ENCODE assay signal across 24 mouse cellular contexts in genomic region chr9:107964681-107965080, GRCm38 (mm10). TPM values are rescaled to one million over a fixed set of nuclear protein-coding genes. Genes with fewer than 3 reads are reported as not detected.
DNase-seq lines count a peak whose midpoint lies in the region; ATAC-seq and TF ChIP-seq lines count a peak whose summit lies in the region.
"Had no signal": no experiment of that assay in that cellular context is flagged by ENCODE, and none has a peak within 500 bp of the region (broad histone marks: within the 10 kb centered on the region; RNA-seq: fewer than 3 reads in every experiment).

No protein-coding gene starts in this region.

- peaks cover 46% of the 10 kb centered on the region for H3K36me3 ChIP-seq in heart, embryonic 12.5 days
- peaks cover 76% of the 10 kb centered on the region for H3K36me3 ChIP-seq in limb, embryonic 12.5 days
- peaks cover 96% of the 10 kb centered on the region for H3K36me3 ChIP-seq in limb, embryonic 10.5 days
- peaks cover 0 to 10% of the 10 kb centered on the region in 2 experiments; a peak in 2 of 4 replicates for H3K36me3 ChIP-seq in MEL (ENCODE audit: control insufficient read depth in 1 of 2, insufficient read depth in 2 of 2, low read length in 2 of 2)

- no peak for TF ChIP-seq POLR2A in MEL (IDR thresholded peaks at IDR 0.05; ENCODE audit: control insufficient read depth in 1 of 2, insufficient read depth in 1 of 2, low read depth in 1 of 2, low read length in 2 of 2, poor library complexity in 1 of 2)

- H3K9ac ChIP-seq in heart, embryonic 12.5 days: no peak overlapping the region
- no peak overlapping the region for H3K9ac ChIP-seq in limb, embryonic 12.5 days (replicated peaks)
- H3K9ac ChIP-seq in MEL (ENCODE audit: control insufficient read depth, low read depth, low read length, poor library complexity, severe bottlenecking): no peak overlapping the region
- H3K9ac ChIP-seq: embryonic facial prominence, embryonic 15.5 days; hindbrain, embryonic 13.5 days had no signal

- no peaks in the 10 kb centered on the region for H3K27me3 ChIP-seq in heart, embryonic 12.5 days (replicated peaks)
- H3K27me3 ChIP-seq in limb, embryonic 12.5 days: no peaks in the 10 kb centered on the region
- H3K27me3 ChIP-seq in limb, embryonic 10.5 days (ENCODE audit: low read depth, poor library complexity, severe bottlenecking): no peaks in the 10 kb centered on the region
- no peaks in the 10 kb centered on the region for H3K27me3 ChIP-seq in MEL (ENCODE audit: control insufficient read depth in 1 of 2, insufficient read depth in 2 of 2, low read length in 2 of 2)
- H3K27me3 ChIP-seq: embryonic facial prominence, embryonic 15.5 days; hindbrain, embryonic 13.5 days had no signal

- 87% methylated on average over 9 of the region's 9 CpGs for WGBS in heart, embryonic 12.5 days
- WGBS in limb, embryonic 12.5 days: 92% methylated on average over 9 of the region's 9 CpGs
- WGBS in limb, embryonic 10.5 days: 95% methylated on average over 9 of the region's 9 CpGs

- no peak overlapping the region for H3K4me3 ChIP-seq in heart, embryonic 12.5 days
- H3K4me3 ChIP-seq in limb, embryonic 12.5 days (replicated peaks): no peak overlapping the region
- no peak overlapping the region for H3K4me3 ChIP-seq in limb, embryonic 10.5 days
- H3K4me3 ChIP-seq in MEL (ENCODE audit: control insufficient read depth in 1 of 2, insufficient read depth in 1 of 2, low read depth in 2 of 2, low read length in 2 of 2): no peak overlapping the region
- no peak overlapping the region for H3K4me3 ChIP-seq in brown adipose tissue, adult 24 weeks (ENCODE audit: insufficient read depth, low read depth, low read length)
- H3K4me3 ChIP-seq: embryonic facial prominence, embryonic 15.5 days; erythroblast, embryonic 14.5 days; forebrain, embryonic 10.5 days; heart, adult 2 months; hindbrain, embryonic 13.5 days had no signal

- TF ChIP-seq RAD21 in MEL (IDR thresholded peaks at IDR 0.05; ENCODE audit: low read depth, low read length): no peak

- H3K4me1 ChIP-seq in heart, embryonic 12.5 days (replicated peaks): peaks cover 16% of the 10 kb centered on the region
- no peaks in the 10 kb centered on the region for H3K4me1 ChIP-seq in limb, embryonic 12.5 days (replicated peaks)
- H3K4me1 ChIP-seq in limb, embryonic 10.5 days: peaks cover 7% of the 10 kb centered on the region
- no peaks in the 10 kb centered on the region for H3K4me1 ChIP-seq in MEL (ENCODE audit: control insufficient read depth in 1 of 2, insufficient read depth in 2 of 2, low read length in 2 of 2)
- H3K4me1 ChIP-seq in brown adipose tissue, adult 24 weeks (ENCODE audit: control insufficient read depth, insufficient read depth, insufficient read length, low read length): peaks cover 25% of the 10 kb centered on the region
- H3K4me1 ChIP-seq: embryonic facial prominence, embryonic 15.5 days had no signal

- intact Hi-C loops in heart, postnatal 10 days (cut with DNase I): loop anchor here (1.0 kb wide), 1 partner anchor 85 kb away; the partner anchor contains the start of gene Gmppb

- ATAC-seq in heart, embryonic 12.5 days (ENCODE audit: insufficient number of reproducible peaks, low FRiP score): no peak
- no peak for ATAC-seq in limb, embryonic 12.5 days (ENCODE audit: insufficient number of reproducible peaks, insufficient read depth, low FRiP score, low TSS enrichment, low read depth)
- ATAC-seq: forebrain, embryonic 14.5 days; hindbrain, postnatal 0 days had no signal

- H3K79me2 ChIP-seq in MEL (ENCODE audit: control insufficient read depth, insufficient read depth, low read length, poor library complexity): no peaks in the 10 kb centered on the region

- no peak for DNase-seq in heart, postnatal 10 days
- no peak for DNase-seq in limb, embryonic 10.5 days (ENCODE audit: low spot score)
- DNase-seq in MEL (ENCODE audit: low read depth, low spot score): no peak
- no peak for DNase-seq in kidney, adult 11 months
- DNase-seq: adrenal gland, adult 8-10 months; adrenal gland, postnatal 36 days; cerebellum, adult 11 months; cerebellum, adult 8-10 months; cerebellum, postnatal 14 days; embryo, embryonic 11 days; gastrocnemius, postnatal 36 days; heart, adult 2 months; kidney, adult 18-20 months had no signal

- no peak for TF ChIP-seq CTCF in MEL (IDR thresholded peaks at IDR 0.05 in 2 of 3, conservative IDR thresholded peaks at IDR 0.05 in 1 of 3; ENCODE audit: control insufficient read depth in 1 of 3, insufficient read depth in 1 of 3, low read depth in 2 of 3, low read length in 3 of 3, poor library complexity in 1 of 3, severe bottlenecking in 1 of 3)

- H3K4me2 ChIP-seq in heart, embryonic 12.5 days: no peak overlapping the region
- H3K4me2 ChIP-seq in limb, embryonic 12.5 days: no peak overlapping the region
- H3K4me2 ChIP-seq: embryonic facial prominence, embryonic 15.5 days; hindbrain, embryonic 13.5 days had no signal

- no peak for TF ChIP-seq EP300 in MEL (IDR thresholded peaks at IDR 0.05; ENCODE audit: low read depth in 1 of 2, low read length in 2 of 2)

- H3K27ac ChIP-seq in heart, embryonic 12.5 days (ENCODE audit: poor library complexity, severe bottlenecking): 0 out of 2 replicates have a peak overlapping the region, but pooled peaks have one; percentile 0
- H3K27ac ChIP-seq in limb, embryonic 12.5 days: 0 out of 2 replicates have a peak overlapping the region, but pooled peaks have one; percentile 41
- no peak overlapping the region for H3K27ac ChIP-seq in limb, embryonic 10.5 days
- H3K27ac ChIP-seq in MEL (ENCODE audit: control insufficient read depth, low read depth, low read length): no peak overlapping the region
- peak overlapping the region; percentile 98 for H3K27ac ChIP-seq in brown adipose tissue, adult 24 weeks (replicated peaks; ENCODE audit: low read depth, low read length)
- H3K27ac ChIP-seq: embryonic facial prominence, embryonic 15.5 days; forebrain, embryonic 10.5 days; hindbrain, embryonic 13.5 days; hindbrain, postnatal 0 days had no signal

- no peaks in the 10 kb centered on the region for H3K9me3 ChIP-seq in heart, embryonic 12.5 days (replicated peaks)
- no peaks in the 10 kb centered on the region for H3K9me3 ChIP-seq in limb, embryonic 12.5 days
- H3K9me3 ChIP-seq in limb, embryonic 10.5 days (replicated peaks): no peaks in the 10 kb centered on the region
- H3K9me3 ChIP-seq in MEL (replicated peaks; ENCODE audit: insufficient read depth, low read length): no peaks in the 10 kb centered on the region
- H3K9me3 ChIP-seq: embryonic facial prominence, embryonic 15.5 days; forebrain, embryonic 10.5 days; hindbrain, embryonic 13.5 days had no signal

RNA-seq across cellular contexts. Expression of gene Uba7, which starts 10.6 kb away (rescaled TPM):
- 42.9 and 45.7 TPM in 2 replicates for polyA plus RNA-seq in heart, embryonic 12.5 days (2016; fragmentation: Nextera tagmentation; extraction: Ambion mirVana)
- total RNA-seq in heart, postnatal 10 days (2021): 10 to 100 TPM; 13.4 to 15.7 TPM
- 25.4 and 29.8 TPM in 2 replicates for polyA plus RNA-seq in limb, embryonic 12.5 days (2016; fragmentation: Nextera tagmentation; extraction: Ambion mirVana)
- 18.6 and 22.5 TPM in 2 replicates for polyA plus RNA-seq in limb, embryonic 10.5 days (2016; fragmentation: Nextera tagmentation; extraction: Ambion mirVana)
- 15.8 and 18.1 TPM in 2 replicates for total RNA-seq in MEL (2012; rRNA removed)
- polyA plus RNA-seq in MEL (2012; ENCODE audit: insufficient read depth in 1 of 2, insufficient read length in 2 of 2, low read depth in 1 of 2, low replicate concordance in 2 of 2, missing spikeins in 1 of 2): 10 to 100 TPM in 1 of 2 experiments, not detected in 1; 44.1 TPM
- 7.0 and 13.8 TPM in 2 replicates for polyA plus RNA-seq in brown adipose tissue, adult 24 weeks (2012; ENCODE audit: insufficient read depth, insufficient read length, missing spikeins)

RNA-seq across cellular contexts. Expression of gene Traip, which starts 14.7 kb away (rescaled TPM):
- 12.4 and 13.1 TPM in 2 replicates for polyA plus RNA-seq in heart, embryonic 12.5 days (2016; fragmentation: Nextera tagmentation; extraction: Ambion mirVana)
- 1 to 10 TPM; 3.3 to 4.0 TPM for total RNA-seq in heart, postnatal 10 days (2021)
- 32.3 and 33.0 TPM in 2 replicates for polyA plus RNA-seq in limb, embryonic 12.5 days (2016; fragmentation: Nextera tagmentation; extraction: Ambion mirVana)
- polyA plus RNA-seq in limb, embryonic 10.5 days (2016; fragmentation: Nextera tagmentation; extraction: Ambion mirVana): 43.2 and 45.9 TPM in 2 replicates
- total RNA-seq in MEL (2012; rRNA removed): 37.3 and 43.6 TPM in 2 replicates
- polyA plus RNA-seq in MEL (2012; ENCODE audit: insufficient read depth in 1 of 2, insufficient read length in 2 of 2, low read depth in 1 of 2, low replicate concordance in 2 of 2, missing spikeins in 1 of 2): 10 to 100 TPM in 1 of 2 experiments, not detected in 1; 65.2 TPM
- not detected in 2 replicates for polyA plus RNA-seq in brown adipose tissue, adult 24 weeks (2012; ENCODE audit: insufficient read depth, insufficient read length, missing spikeins)

RNA-seq across cellular contexts. Expression of gene Gm20661, which starts 18.2 kb away (rescaled TPM):
- polyA plus RNA-seq in heart, embryonic 12.5 days (2016; fragmentation: Nextera tagmentation; extraction: Ambion mirVana): 4.4 and 5.2 TPM in 2 replicates
- under 1 TPM; 0.36 to 0.50 TPM for total RNA-seq in heart, postnatal 10 days (2021)
- 10.4 and 11.2 TPM in 2 replicates for polyA plus RNA-seq in limb, embryonic 12.5 days (2016; fragmentation: Nextera tagmentation; extraction: Ambion mirVana)
- 3.5 and 6.2 TPM in 2 replicates for polyA plus RNA-seq in limb, embryonic 10.5 days (2016; fragmentation: Nextera tagmentation; extraction: Ambion mirVana)
- 0.26 and 0.35 TPM in 2 replicates for total RNA-seq in MEL (2012; rRNA removed)
- polyA plus RNA-seq in MEL (2012; ENCODE audit: insufficient read depth in 1 of 2, insufficient read length in 2 of 2, low read depth in 1 of 2, low replicate concordance in 2 of 2, missing spikeins in 1 of 2): under 1 TPM in 1 of 2 experiments, not detected in 1; 0.85 TPM
- polyA plus RNA-seq in brown adipose tissue, adult 24 weeks (2012; ENCODE audit: insufficient read depth, insufficient read length, missing spikeins): not detected in 2 replicates
- total RNA-seq: common myeloid progenitor, adult 5-6 weeks; gastrocnemius, adult 8-10 months; gastrocnemius, postnatal 36 days; heart, adult 2 months had no signal

RNA-seq across cellular contexts. Expression of gene Inka1, which starts 21.0 kb away (rescaled TPM):
- polyA plus RNA-seq in heart, embryonic 12.5 days (2016; fragmentation: Nextera tagmentation; extraction: Ambion mirVana): 41.9 and 43.9 TPM in 2 replicates
- total RNA-seq in heart, postnatal 10 days (2021): 10 to 100 TPM; 23.3 to 28.0 TPM
- 133 and 138 TPM in 2 replicates for polyA plus RNA-seq in limb, embryonic 12.5 days (2016; fragmentation: Nextera tagmentation; extraction: Ambion mirVana)
- polyA plus RNA-seq in limb, embryonic 10.5 days (2016; fragmentation: Nextera tagmentation; extraction: Ambion mirVana): 180 and 189 TPM in 2 replicates
- total RNA-seq in MEL (2012; rRNA removed): 54.1 and 65.3 TPM in 2 replicates
- polyA plus RNA-seq in MEL (2012; ENCODE audit: insufficient read depth in 1 of 2, insufficient read length in 2 of 2, low read depth in 1 of 2, low replicate concordance in 2 of 2, missing spikeins in 1 of 2): 10 to 100 TPM in 1 of 2 experiments, not detected in 1; 60.7 TPM
- 5.1 and 5.5 TPM in 2 replicates for polyA plus RNA-seq in brown adipose tissue, adult 24 weeks (2012; ENCODE audit: insufficient read depth, insufficient read length, missing spikeins)

RNA-seq across cellular contexts. Expression of gene Cdhr4, which starts 27.6 kb away (rescaled TPM):
- polyA plus RNA-seq in heart, embryonic 12.5 days (2016; fragmentation: Nextera tagmentation; extraction: Ambion mirVana): 6.8 and 11.4 TPM in 2 replicates
- total RNA-seq in heart, postnatal 10 days (2021): 1 to 10 TPM; 2.0 TPM
- polyA plus RNA-seq in limb, embryonic 12.5 days (2016; fragmentation: Nextera tagmentation; extraction: Ambion mirVana): 18.6 and 19.3 TPM in 2 replicates
- polyA plus RNA-seq in limb, embryonic 10.5 days (2016; fragmentation: Nextera tagmentation; extraction: Ambion mirVana): 6.5 and 11.9 TPM in 2 replicates
- 0.65 and 1.5 TPM in 2 replicates for total RNA-seq in MEL (2012; rRNA removed)
- polyA plus RNA-seq in MEL (2012; ENCODE audit: insufficient read depth in 1 of 2, insufficient read length in 2 of 2, low read depth in 1 of 2, low replicate concordance in 2 of 2, missing spikeins in 1 of 2): 1 to 10 TPM in 1 of 2 experiments, not detected in 1; 4.4 TPM
- not detected in 2 replicates for polyA plus RNA-seq in brown adipose tissue, adult 24 weeks (2012; ENCODE audit: insufficient read depth, insufficient read length, missing spikeins)
- total RNA-seq: gastrocnemius, adult 8-10 months had no signal

Comparison
In these comparisons a context has a peak if more than half of its experiments do, and no peak if none do; other contexts are left out.
1. H3K27ac ChIP-seq: peak in heart, embryonic 12.5 days (single experiment), limb, embryonic 12.5 days (single experiment) and brown adipose tissue, adult 24 weeks (single experiment); none in limb, embryonic 10.5 days (single experiment) and MEL (single experiment).